Mouse (Mus musculus) limb, embryonic 10.5 days (tissue): ENCODE results near the gene Rragb. TPM values are rescaled to one million over a fixed set of nuclear protein-coding genes. Genes with fewer than 3 reads are reported as not detected.
"Not testable (repeated sequence)": the region's sequence is repeated elsewhere in the genome, so short reads cannot be mapped to it uniquely, and the experiment has no call there.

Experiments
- DNase-seq: peaks from one replicate; pipeline ENCODE4 v3.0.0-alpha.2; 2017; ENCODE audit warnings: low spot score
- H3K27ac ChIP-seq: fragments of 300-500 bp; sonication (generic); 2 replicates; pipeline ENCODE4 v1.5.1; 2016; ENCODE audit warnings: mild to moderate bottlenecking
- H3K27me3 ChIP-seq: fragments of 300-500 bp; sonication (generic); 2 replicates; pipeline ENCODE4 v1.6.1; 2016; ENCODE audit warnings: low read depth, mild to moderate bottlenecking; ENCODE audit not compliant: poor library complexity, severe bottlenecking
- H3K36me3 ChIP-seq: fragments of 300-500 bp; sonication (generic); 2 replicates; pipeline ENCODE4 v1.6.1; 2016; ENCODE audit warnings: mild to moderate bottlenecking, moderate library complexity
- H3K4me1 ChIP-seq: fragments of 300-500 bp; sonication (generic); 2 replicates; pipeline ENCODE4 v1.6.1; 2016
- H3K4me3 ChIP-seq: fragments of 300-500 bp; sonication (generic); 2 replicates; pipeline ENCODE4 v1.5.1; 2016; ENCODE audit warnings: mild to moderate bottlenecking, moderate library complexity
- H3K9me3 ChIP-seq: fragments of 300-500 bp; sonication (generic); replicated peaks from 2 replicates; pipeline ENCODE4 v1.6.1; 2016; ENCODE audit warnings: mild to moderate bottlenecking
- WGBS: fragments of 180-500 bp; shearing (Covaris S2); methylation state at CpG from one replicate; pipeline ENCODE4 v1.1.7; 2016; 5-methylcytosine and 5-hydroxymethylcytosine counted together
- polyA plus RNA-seq: library from polyadenylated mRNA; unstranded; fragments of >200 nt; fragmentation: Nextera tagmentation; extraction: Ambion mirVana; gene quantifications from 2 replicates; pipeline ENCODE4 v1.2.1, GENCODE M21; 2016

Gene Rragb
- polyA plus RNA-seq: 5.2 and 5.7 TPM in 2 replicates

- Histone ChIP-seq H3K27ac (peak within 1 kb of the TSS; percentile 73), H3K4me3 (peak within 1 kb of the TSS; percentile 58), H3K27me3 (peaks cover 76% of the 10 kb centered on the region), H3K36me3 (0 out of 2 replicates have a peak, but pooled peaks cover 2% of the 10 kb centered on the region), H3K4me1 (no peaks in the 10 kb centered on the region), H3K9me3 (no peaks in the 10 kb centered on the region)
- DNase-seq: peak; percentile 82
- WGBS: 11% methylated on average over 47 of the region's 47 CpGs
Observed at GRCm38 (mm10) chrX:153139734-153140515, at the start of gene Rragb. Gene Rragb (plus strand): TSS chrX:153139981.

- Histone ChIP-seq H3K27ac (no peak within 1 kb of the TSS), H3K27me3 (peaks cover 74% of the 10 kb centered on the region), H3K4me1 (no peaks in the 10 kb centered on the region), H3K4me3 (no peak within 1 kb of the TSS), H3K36me3 (no peaks in the 10 kb centered on the region), H3K9me3 (no peaks in the 10 kb centered on the region)
- WGBS: 17% methylated on average over 2 of the region's 3 CpGs
- DNase-seq: no peak
Observed at GRCm38 (mm10) chrX:153118486-153118885, 21.3 kb upstream of the Rragb start, which contains the start of gene Foxr2. Gene Foxr2 (plus strand): TSS chrX:153118786.

- WGBS: 39% methylated on average over 2 of the region's 2 CpGs
- no peaks in the 10 kb centered on the region for H3K9me3 ChIP-seq
- H3K27ac ChIP-seq: no peak overlapping the region
- peaks cover 74% of the 10 kb centered on the region for H3K27me3 ChIP-seq
- no peaks in the 10 kb centered on the region for H3K36me3 ChIP-seq
- H3K4me3 ChIP-seq: no peak overlapping the region
- DNase-seq: no peak
- no peaks in the 10 kb centered on the region for H3K4me1 ChIP-seq
Observed at GRCm38 (mm10) chrX:153119013-153119412, 20.8 kb upstream of the Rragb start.

- 85% methylated on average over 3 of the region's 3 CpGs for WGBS
- Histone ChIP-seq H3K4me1 (no peaks in the 10 kb centered on the region), H3K36me3 (0 out of 2 replicates have a peak, but pooled peaks cover 2% of the 10 kb centered on the region), H3K27ac (no peak overlapping the region), H3K27me3 (peaks cover 68% of the 10 kb centered on the region), H3K4me3 (no peak overlapping the region), H3K9me3 (no peaks in the 10 kb centered on the region)
- no peak for DNase-seq
Observed at GRCm38 (mm10) chrX:153142656-153143055, 2.9 kb downstream of the Rragb start.

GRCm38 (mm10) chrX:153151766-153152165 is 12.0 kb downstream of the Rragb start:
- peaks cover 13% of the 10 kb centered on the region for H3K27me3 ChIP-seq
- no peaks in the 10 kb centered on the region; the same call in 1 of the 2 replicates for H3K36me3 ChIP-seq
- no peaks in the 10 kb centered on the region for H3K4me1 ChIP-seq
- no peaks in the 10 kb centered on the region for H3K9me3 ChIP-seq
- H3K27ac ChIP-seq: no peak overlapping the region
- WGBS: 48% methylated on average over 1 of the region's 1 CpGs
- no peak overlapping the region for H3K4me3 ChIP-seq
- no peak for DNase-seq

- Histone ChIP-seq H3K27ac (no peak overlapping the region), H3K9me3 (no peaks in the 10 kb centered on the region), H3K4me3 (no peak overlapping the region), H3K4me1 (no peaks in the 10 kb centered on the region), H3K36me3 (no peaks in the 10 kb centered on the region; the same call in 1 of the 2 replicates), H3K27me3 (0 out of 2 replicates have a peak, but pooled peaks cover 3% of the 10 kb centered on the region)
- DNase-seq: peak; percentile 29
- WGBS: 55% methylated on average over 3 of the region's 3 CpGs
Observed at GRCm38 (mm10) chrX:153155322-153155721, 15.5 kb downstream of the Rragb start.

- H3K36me3 ChIP-seq: no peaks in the 10 kb centered on the region
- H3K4me3 ChIP-seq: no peak overlapping the region
- H3K9me3 ChIP-seq: no peaks in the 10 kb centered on the region
- no peaks in the 10 kb centered on the region for H3K4me1 ChIP-seq
- no peaks in the 10 kb centered on the region for H3K27me3 ChIP-seq
- peak; percentile 32 for DNase-seq
- H3K27ac ChIP-seq: no peak overlapping the region
- 19% methylated on average over 1 of the region's 1 CpGs for WGBS
Observed at GRCm38 (mm10) chrX:153174786-153175185, 35.0 kb downstream of the Rragb start.

- DNase-seq: no peak
- Histone ChIP-seq H3K27ac (no peak overlapping the region), H3K4me3 (no peak overlapping the region), H3K9me3 (no peaks in the 10 kb centered on the region), H3K4me1 (no peaks in the 10 kb centered on the region), H3K36me3 (no peaks in the 10 kb centered on the region), H3K27me3 (peaks cover 7% of the 10 kb centered on the region; the same call in 1 of the 2 replicates)
- WGBS: 89% methylated on average over 2 of the region's 2 CpGs
Observed at GRCm38 (mm10) chrX:153182221-153182620, 42.4 kb downstream of the Rragb start.

- H3K9me3 ChIP-seq, H3K4me3 ChIP-seq, DNase-seq, H3K27me3 ChIP-seq, H3K27ac ChIP-seq, H3K4me1 ChIP-seq, H3K36me3 ChIP-seq: not testable (repeated sequence)
- 80% methylated on average over 2 of the region's 2 CpGs for whole genome bisulfite sequencing
Observed at GRCm38 (mm10) chrX:153199185-153199584, 59.4 kb downstream of the Rragb start.

- 60% methylated on average over 1 of the region's 1 CpGs for WGBS
- no peaks in the 10 kb centered on the region for H3K4me1 ChIP-seq
Observed at GRCm38 (mm10) chrX:153211101-153211500, 71.3 kb downstream of the Rragb start.

More at GRCm38 (mm10) chrX:153211101-153211500, 71.3 kb downstream of the Rragb start:
- Histone ChIP-seq H3K27me3 (peaks cover 40% of the 10 kb centered on the region), H3K4me3 (no peak overlapping the region), H3K36me3 (no peaks in the 10 kb centered on the region), H3K9me3 (no peaks in the 10 kb centered on the region), H3K27ac (no peak overlapping the region)
- DNase-seq: no peak

Other genes with a start within 250 kb of the Rragb start
- gene Usp51, start 133.5 kb upstream of the Rragb start, polyA plus RNA-seq: 1.7 and 2.0 TPM in 2 replicates
- gene Mageh1, start 102.4 kb upstream of the Rragb start, polyA plus RNA-seq: 38.6 and 49.3 TPM in 2 replicates
- 0.05 TPM in 1 of 2 replicates, not detected in the other for gene Foxr2, start 21.2 kb upstream of the Rragb start, polyA plus RNA-seq
- 0.59 and 0.90 TPM in 2 replicates for gene Klf8, start 97.5 kb downstream of the Rragb start, polyA plus RNA-seq